10 mouse cellular contexts compared by ENCODE assay signal in genomic region chr7:118749706-118750105, GRCm38 (mm10).
"Had no signal": no experiment of that assay in that cellular context is flagged by ENCODE, and none has a peak within 500 bp of the region (broad histone marks: within the 10 kb centered on the region; RNA-seq: fewer than 3 reads in every experiment).

No protein-coding gene starts in this region.

- DNase-seq: lung, adult 18-20 months; lung, embryonic 14.5 days; lung, postnatal 10 days; lung, postnatal 4 days; midbrain, embryonic 14.5 days; retina, postnatal 1 day; right cerebral cortex, adult 18-20 months; thymus, adult 2 months; thymus, postnatal 25 days; thymus, postnatal 4 days had no signal
